Mouse (Mus musculus): ENCODE results near the gene Mfsd11. TPM values are rescaled to one million over a fixed set of nuclear protein-coding genes. Genes with fewer than 3 reads are reported as not detected.

Gene Mfsd11
- polyA plus RNA-seq (2012; rRNA removed), result 34.2 and 36.7 TPM in 2 replicates

DNA sequence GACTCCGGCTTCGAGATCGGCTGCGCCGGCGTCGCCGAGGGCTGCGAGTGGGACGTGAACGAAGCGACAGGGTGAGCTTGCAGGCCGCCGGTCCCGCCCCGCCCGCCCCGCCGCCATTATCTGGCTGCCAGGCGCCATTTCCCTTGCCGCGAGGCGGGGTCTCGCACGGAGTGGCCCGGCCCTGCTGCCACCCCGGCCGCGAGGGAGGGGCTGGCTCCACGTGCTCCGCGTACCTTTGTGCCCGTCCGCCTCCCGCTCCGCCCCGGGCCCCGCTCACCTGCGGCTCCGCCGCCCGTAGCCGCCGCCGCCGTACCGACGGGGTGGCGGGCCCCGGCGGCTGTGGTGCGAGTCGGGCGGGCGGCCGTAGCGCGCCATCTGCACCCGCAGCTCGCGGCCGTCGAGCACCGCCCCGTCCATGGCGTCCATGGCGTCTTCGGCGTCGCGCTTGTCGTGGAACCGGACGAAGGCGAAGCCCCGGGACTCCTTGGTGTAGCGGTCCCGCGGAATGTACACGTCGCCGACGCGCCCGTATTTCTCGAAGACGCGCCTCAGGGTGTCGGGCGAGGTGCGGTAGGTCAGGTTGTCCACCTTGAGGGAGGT, at the start of gene Mfsd11:
TSS of gene Mfsd11 (plus strand) at position 150 of the 600 bp plus-strand sequence.
- DNase-seq (ENCODE audit: low read depth), result no peak

GRCm38 (mm10) chr11:116802709-116803108, 49.5 kb upstream of the Mfsd11 start:
- DNase-seq (ENCODE audit: low read depth), result no peak

DNA sequence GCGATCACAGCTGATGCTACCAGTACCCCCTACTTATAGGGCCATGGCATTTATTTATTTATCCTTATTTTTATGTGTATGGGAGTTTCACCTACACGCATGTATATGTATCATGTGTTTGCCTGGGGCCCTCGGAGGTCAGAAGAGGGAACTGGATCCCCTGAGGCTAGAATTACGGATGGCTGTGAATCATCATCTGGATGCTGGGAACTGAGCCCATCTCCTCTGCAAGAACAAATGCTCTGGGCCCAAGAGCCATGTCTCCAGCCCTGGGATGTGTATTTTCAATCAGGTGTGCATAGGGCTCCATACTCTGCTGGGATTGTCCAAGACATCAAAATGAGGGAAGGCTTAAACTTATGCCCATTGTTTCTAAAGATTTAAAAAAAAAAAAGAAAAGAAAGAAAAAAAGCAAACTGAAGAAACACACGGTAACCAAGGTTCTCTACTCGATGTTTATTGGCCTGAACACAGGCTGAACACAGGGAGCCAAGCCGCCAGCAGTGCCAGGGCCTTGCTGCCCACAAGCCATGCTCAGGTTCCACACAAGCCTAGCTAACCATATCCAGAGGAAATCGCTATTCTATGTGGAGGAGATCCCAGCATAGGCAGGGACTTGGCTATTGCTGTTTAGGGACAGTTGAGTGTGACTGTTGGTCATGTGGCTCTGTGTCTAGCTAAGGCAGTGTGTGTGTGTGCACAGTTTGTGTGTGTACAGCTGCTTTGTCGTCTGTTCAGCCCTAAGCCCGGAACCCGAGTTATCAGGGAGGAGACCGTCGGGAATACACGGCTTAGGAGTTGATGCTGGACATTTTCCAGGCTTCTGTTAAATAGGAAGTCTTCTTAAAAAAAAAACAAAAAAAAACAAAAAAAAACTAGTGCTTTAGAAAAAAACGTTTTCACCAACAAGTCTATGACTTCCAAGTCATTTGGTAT, 45.8 kb upstream of the Mfsd11 start:
- DNase-seq (ENCODE audit: low read depth), result no peak

- DNase-seq (ENCODE audit: low read depth), result no peak
These were observed 45.1 kb upstream of the Mfsd11 start for GRCm38 (mm10) chr11:116807116-116807515.

- DNase-seq (ENCODE audit: low read depth), result no peak
These were observed 44.7 kb upstream of the Mfsd11 start for GRCm38 (mm10) chr11:116807526-116807925.

DNA sequence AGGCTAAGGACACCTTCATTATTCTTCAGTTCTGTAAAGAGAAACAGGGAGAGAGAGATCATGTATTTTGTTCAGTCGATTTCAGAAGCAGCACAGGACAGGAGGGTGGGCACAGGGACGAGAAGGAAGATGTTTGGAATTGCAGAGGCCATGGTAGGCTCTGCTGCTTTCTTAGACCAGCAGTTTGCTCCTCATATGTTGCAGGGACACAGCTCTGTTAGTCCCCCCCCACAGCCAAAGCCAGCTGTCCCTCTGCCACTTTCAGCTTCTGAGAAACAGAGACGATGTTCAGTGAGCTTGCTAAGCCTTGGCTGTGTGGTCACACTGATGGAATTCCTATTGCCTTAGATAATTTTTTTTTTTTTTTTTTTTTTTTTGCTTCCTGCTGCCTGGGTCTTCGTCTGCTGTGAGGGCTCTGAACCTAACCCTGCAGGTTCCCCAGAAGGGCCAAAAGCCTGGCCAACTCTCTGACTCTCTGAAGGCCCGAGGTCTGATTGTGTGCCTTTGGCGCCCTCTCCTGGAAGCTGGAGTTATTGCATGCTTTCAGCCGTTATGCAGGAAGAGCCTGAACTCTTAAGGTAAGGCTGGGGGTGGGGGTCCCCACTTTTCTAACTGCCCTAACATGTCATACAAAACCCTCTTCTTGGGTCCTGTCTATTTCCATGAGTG, 44.2 kb upstream of the Mfsd11 start:
- no peak for DNase-seq (ENCODE audit: low read depth)

DNA sequence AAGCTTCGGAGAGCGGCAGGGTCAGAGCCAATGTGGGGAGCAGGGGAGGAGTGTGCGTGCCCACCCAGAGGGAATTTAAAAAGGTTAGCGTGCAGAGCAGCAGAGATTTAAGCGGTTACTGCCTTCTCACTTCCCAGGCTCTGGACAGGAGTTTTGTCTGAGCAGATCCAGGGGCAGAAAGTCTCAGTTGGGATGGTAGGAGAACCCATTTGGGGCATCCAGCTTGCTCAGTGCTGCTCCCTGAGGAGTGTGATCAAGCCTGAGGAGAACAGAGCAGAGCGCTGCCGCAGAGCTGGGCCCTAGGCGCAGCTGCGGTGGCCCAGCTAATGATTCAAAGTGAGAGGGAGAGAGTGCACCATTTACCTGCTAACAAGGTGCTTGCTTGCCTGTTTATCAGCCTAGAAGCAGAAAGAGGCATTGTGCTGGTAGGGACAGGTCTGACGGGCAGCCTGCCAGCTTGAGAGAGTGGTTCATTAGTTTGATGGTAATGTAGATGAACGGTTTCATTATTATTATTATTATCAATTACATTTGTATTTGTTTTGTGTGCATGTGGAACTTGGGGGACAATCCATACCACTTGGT, 43.3 kb upstream of the Mfsd11 start:
- no peak for DNase-seq (ENCODE audit: low read depth)

GRCm38 (mm10) chr11:116809520-116809919, 42.7 kb upstream of the Mfsd11 start:
- no peak for DNase-seq (ENCODE audit: low read depth)

DNA sequence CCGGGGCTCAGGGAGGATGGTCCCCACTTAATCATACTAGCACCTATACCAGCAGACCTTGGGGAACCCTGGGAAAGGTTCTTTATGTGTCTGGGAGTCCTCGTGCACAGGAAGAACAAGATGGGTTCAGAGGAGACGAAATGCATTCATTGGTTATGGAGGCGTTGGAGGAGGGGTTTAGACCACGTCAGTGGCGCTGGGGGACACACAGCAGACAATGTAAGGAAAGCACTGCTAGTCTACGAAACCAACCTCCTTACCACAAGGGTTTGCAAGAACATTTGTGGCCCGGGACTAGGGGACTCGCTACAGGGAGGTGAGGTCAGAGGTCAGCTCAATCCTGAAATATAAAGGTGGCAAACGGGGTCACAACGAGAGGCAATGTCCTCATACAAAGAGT, 41.7 kb upstream of the Mfsd11 start:
- DNase-seq (ENCODE audit: low read depth), result no peak

GRCm38 (mm10) chr11:116810983-116811901, 41.0 kb upstream of the Mfsd11 start:
- no peak for DNase-seq (ENCODE audit: low read depth)

GRCm38 (mm10) chr11:116812793-116813529, 39.3 kb upstream of the Mfsd11 start:
- no peak for DNase-seq (ENCODE audit: low read depth)

DNA sequence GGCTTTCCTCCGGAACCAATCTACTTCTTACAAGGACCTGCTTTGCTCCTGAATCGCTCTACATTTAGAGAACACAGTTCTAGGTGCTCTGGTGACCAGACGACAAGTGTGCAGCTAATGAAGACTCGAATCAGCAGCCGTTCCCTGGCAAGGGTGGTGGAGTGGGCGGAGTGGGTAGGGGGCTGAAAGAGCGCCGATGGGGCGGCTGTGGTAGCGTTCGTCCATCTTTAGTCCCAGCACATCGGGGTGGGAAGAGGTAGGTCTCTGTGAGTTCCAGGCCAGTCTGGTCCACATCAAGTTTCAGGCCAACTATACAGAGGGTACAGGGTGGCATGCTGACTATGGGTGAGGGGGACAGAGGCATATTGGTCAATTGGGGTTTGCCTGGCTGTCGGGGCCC, 38.6 kb upstream of the Mfsd11 start:
- no peak for DNase-seq (ENCODE audit: low read depth)

DNA sequence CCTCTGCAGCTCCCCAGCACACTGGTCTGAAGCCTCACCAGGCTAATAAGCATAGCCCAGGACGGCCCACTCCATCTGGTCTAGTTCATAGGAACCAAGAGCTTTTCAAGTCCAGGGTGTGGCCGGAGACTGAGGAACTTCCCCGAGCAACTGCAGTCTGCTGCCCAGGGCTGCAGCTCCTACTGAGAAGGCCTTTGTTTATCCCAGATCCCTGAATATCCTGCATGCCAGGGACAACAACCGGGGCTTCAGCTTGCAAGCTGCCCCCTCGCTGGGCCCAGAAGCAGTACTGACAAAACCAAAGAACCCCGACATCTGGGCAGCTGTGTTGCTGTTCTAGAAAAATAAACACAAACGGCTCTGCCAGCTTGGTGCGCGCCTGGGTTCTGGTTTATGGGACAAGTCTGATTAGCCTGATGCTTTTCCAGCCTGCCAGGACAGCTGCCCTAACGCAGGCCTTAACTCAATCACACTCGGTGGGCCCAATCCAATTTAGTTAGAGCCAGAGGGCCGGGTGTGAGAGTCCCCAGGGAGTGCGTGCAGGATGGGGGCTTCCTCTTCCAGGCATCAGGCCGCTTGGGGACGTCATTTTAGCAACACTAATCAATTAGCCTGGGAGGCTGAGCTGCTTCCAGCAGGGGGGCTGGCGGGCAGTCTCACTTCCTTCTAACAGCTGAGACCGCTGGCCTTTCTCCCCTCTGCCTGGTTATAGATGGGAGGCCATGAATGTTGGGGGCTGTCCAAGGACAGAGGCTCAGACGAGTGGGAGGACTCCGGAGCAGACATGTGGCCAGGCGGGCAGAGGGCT, 38.0 kb upstream of the Mfsd11 start:
- DNase-seq (ENCODE audit: low read depth), result no peak

DNA sequence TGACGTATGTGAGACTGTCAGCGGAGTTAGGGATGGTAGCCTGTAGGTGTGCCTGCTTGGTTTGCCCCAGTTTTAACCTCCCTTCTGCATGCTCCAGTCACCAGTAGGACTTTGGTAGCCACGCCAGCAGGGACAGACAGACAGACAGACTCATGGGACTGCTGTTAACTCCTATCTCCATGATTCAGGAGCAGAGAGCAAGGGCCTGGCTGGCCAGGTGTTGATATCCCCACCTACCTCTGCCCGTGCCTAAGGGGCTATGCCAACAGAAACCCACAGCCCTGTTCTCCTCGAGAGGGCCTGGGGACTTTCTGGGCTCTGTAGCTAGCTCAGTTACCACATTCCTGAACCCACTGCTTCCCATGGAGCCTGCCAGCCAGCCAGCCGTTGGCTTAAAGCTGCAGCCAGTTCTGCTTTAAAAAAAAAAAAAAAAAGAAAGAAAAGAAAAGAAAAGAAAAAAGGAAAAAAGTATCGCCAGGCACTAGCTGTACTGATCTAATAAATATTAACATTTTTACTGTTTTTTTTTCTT, 37.3 kb upstream of the Mfsd11 start:
- no peak for DNase-seq (ENCODE audit: low read depth)

DNA sequence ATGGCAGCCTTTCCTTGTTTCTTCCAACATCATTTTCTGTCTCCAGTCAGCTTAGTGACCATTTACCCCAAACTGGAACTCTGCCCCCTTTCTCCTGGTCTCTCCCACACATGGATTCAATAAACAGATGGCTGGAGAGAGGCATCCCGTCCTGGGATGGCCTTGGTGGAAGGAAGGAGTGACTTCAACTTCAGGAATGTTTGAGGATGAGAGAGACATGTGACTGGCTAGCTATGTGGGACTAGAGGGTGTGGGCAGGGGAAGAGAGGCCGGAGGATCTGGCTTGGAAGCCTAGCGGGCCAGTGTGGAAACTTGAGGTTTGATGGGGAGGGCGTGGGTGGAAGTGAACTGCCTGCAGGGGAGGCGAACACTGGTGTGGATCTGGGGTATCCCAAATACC, 35.5 kb upstream of the Mfsd11 start:
- no peak for DNase-seq (ENCODE audit: low read depth)

DNA sequence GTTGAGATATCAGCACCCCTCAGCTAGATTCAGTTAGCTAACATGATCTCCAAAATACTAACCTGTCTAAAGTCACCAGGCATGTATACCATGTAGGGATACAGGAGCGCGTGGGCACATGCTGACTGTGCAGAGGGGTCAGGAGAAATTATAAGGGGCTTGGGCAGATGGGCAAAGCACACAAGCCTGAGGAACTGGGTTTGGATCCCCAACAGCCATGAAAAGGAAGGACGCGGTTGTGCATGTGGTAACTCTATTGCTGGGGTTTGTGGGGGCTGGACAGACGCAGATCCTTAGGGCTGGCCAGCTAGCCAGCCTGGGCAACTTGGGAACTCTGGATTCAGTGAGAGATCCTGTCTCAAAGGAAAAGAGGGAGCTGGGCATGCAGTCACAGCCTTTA, 34.7 kb upstream of the Mfsd11 start:
- no peak for DNase-seq (ENCODE audit: low read depth)

DNA sequence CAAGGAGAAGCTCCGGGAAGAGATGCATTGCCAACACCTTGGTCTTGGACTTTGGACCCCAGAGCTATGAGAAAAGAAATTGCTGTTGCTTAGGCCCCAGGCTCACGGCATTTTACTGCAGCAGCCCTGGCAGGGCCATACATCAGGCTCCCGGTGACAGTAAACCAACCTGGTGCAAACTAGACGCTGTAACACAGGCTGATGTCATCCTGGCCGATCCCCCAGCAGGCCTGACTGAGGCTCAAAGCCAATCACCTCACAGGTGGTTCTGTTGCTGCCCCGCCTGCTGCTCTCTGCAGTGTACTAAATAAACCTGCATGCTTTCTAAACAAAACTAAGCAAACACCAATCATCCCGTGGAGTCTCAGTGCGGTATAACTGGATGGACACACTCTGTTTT, 33.5 kb upstream of the Mfsd11 start:
- no peak for DNase-seq (ENCODE audit: low read depth)

- no peak for DNase-seq (ENCODE audit: low read depth)
These were observed 32.2 kb upstream of the Mfsd11 start for GRCm38 (mm10) chr11:116819932-116820593.

Data from gonadal fat pad, adult 2 months (tissue).